Mouse (Mus musculus) E14TG2a.4 (cell line): ENCODE measurements around the gene Cfl2.
"Not testable (repeated sequence)": the region's sequence is repeated elsewhere in the genome, so short reads cannot be mapped to it uniquely, and the experiment has no call there.

Experiments used
- H3K27me3 ChIP-seq: 2 replicates; pipeline ENCODE4 v1.6.1; 2014; ENCODE audit warnings: low read length, control low read depth; ENCODE audit not compliant: insufficient read depth
- H3K36me3 ChIP-seq: 2 replicates; pipeline ENCODE4 v1.6.1; 2014; ENCODE audit warnings: low read length, control low read depth; ENCODE audit not compliant: insufficient read depth
- H3K4me1 ChIP-seq: replicated peaks from 2 replicates; pipeline ENCODE4 v1.6.1; 2014; ENCODE audit warnings: low read depth, low read length, control low read depth
- H3K4me3 ChIP-seq: replicated peaks from 2 replicates; pipeline ENCODE4 v1.5.1; 2014; ENCODE audit warnings: mild to moderate bottlenecking, low read length
- H3K9me3 ChIP-seq: 2 replicates; pipeline ENCODE4 v1.6.1; 2014; ENCODE audit warnings: low read length, control low read depth
- CTCF ChIP-seq: conservative IDR thresholded peaks from 2 replicates; pipeline ENCODE4 v1.5.1; 2014; ENCODE audit warnings: low read length
- NANOG ChIP-seq: IDR thresholded peaks from 2 replicates; pipeline ENCODE4 v1.6.1; 2014; ENCODE audit warnings: borderline replicate concordance, low read length, mixed read lengths
- POU5F1 ChIP-seq: IDR thresholded peaks from 2 replicates; pipeline ENCODE4 v1.6.1; 2014; ENCODE audit warnings: low read length, borderline replicate concordance

Cfl2 gene

DNA sequence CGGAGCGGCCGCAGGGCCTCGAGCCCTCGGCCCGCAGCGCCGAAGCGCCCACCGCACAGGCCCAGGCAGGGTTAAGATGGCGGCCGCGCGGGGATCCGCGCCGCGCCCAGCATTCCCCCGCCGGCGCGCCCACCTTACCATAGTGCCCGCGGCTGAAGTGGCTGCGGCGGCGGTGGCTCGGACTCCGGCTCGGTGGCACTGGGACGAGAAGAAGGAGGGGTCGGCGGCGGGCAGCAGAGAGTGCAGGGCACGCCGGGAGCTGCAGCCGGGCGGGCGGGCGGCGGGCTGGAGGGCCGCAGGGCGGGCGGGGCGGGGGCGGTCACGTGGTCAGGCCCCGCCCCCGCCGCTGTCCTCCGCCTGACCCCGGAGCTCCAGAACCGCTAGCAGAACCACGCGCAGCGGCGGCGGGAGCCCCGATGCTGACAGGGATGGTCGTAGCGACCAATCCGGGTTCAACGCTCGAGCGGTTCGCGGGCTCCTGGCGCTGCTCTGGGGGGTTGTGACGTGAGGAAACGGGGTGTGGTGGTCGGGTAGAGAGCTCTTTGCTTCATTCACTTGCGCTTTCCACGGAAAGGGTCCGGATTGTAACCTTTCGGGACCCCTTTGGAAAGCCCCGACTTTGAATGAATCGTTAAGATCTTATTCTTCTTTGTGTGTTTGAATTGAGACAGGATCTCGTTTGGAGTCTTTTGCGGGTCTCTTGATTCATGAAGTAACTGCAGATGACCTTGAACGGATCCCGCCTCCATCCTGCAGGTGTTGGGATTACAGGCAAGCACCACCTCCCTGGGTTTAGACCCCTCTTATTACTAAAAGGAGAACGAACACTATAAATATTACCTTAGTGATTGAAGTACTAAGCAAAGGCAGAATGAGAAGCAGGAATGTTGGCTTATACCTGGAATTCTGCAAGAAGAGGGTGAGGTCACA, at the start of gene Cfl2:
Cfl2 (minus strand) TSS at position 272 of the 930 bp plus-strand sequence.
- Histone ChIP-seq H3K36me3 (peaks cover 28% of the 10 kb centered on the region), H3K27me3 (no peaks in the 10 kb centered on the region), H3K9me3 (peaks cover 8% of the 10 kb centered on the region), H3K4me1 (peaks cover 22% of the 10 kb centered on the region), H3K4me3 (peak within 1 kb of the TSS; percentile 93)
- TF ChIP-seq NANOG (no peak), CTCF (no peak), POU5F1 (no peak)

DNA sequence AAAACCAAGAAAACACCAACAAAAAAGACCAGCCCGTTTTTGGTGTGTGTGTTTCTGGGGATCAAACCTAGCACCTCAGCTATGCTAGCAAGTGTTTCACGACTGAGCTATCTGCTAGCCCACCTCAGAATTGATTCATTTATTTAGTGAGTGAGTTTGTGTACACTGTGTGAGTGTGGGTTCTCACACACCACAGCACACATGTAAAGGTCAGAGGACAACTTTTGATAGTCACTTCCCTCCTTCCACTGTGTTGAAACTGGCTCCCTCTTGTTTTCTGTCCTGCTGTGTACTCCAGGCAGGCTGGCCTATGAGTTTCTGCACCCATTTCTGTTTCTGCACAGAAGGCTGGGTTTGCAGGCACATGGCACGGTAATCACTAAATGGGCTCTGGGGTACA, 47.7 kb upstream of the Cfl2 start:
- Histone ChIP-seq H3K27me3 (no peaks in the 10 kb centered on the region), H3K4me3 (no peak overlapping the region), H3K9me3 (no peaks in the 10 kb centered on the region), H3K4me1 (no peaks in the 10 kb centered on the region), H3K36me3 (peaks cover 84% of the 10 kb centered on the region)
- TF ChIP-seq CTCF = no peak
- no peak for TF ChIP-seq POU5F1
- TF ChIP-seq NANOG = no peak

DNA sequence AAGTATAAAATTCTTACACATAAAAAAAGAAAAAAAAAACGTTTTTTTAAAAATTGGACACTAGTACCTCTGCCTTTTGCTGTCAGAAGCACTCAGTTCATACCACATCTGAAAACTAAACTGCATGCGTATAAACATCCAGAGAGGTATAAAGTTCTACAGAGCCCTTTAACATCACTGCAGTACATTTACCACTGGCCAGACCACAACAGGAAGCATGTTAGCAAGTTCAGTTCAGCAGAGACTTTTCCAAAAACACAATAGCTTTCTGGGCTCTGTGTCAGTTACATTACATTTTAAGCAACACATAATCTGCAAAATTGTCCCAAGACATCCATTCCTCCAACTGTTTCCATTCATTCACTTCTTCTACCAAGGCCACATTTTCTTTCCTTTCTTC, 29.9 kb upstream of the Cfl2 start:
- Histone ChIP-seq H3K4me1 (peaks cover 13% of the 10 kb centered on the region), H3K36me3 (peaks cover 18% of the 10 kb centered on the region)
- not testable (repeated sequence) for H3K27me3 ChIP-seq, H3K4me3 ChIP-seq, H3K9me3 ChIP-seq

DNA sequence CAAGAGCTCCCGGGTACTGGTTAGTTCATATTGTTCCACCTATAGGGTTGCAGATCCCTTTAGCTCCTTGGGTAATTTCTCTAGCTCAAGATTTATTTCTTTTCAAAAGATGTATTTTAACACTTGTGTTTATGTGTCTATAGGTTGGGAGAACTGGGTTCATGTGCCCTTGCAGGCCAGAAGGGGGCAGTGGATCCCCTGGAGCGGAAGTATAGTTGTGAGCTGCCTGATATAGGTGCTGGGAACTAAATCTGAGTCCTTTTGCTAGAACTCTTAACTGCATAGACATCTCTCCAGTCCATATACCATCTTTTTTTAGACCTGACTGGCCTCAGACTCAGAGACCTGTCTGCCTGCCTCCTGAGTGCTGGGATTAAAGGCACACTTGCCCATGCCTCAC, 27.7 kb upstream of the Cfl2 start:
- Histone ChIP-seq H3K4me1 (peaks cover 13% of the 10 kb centered on the region), H3K36me3 (0 out of 2 replicates have a peak, but pooled peaks cover 4% of the 10 kb centered on the region), H3K4me3 (no peak overlapping the region), H3K9me3 (no peaks in the 10 kb centered on the region), H3K27me3 (no peaks in the 10 kb centered on the region)
- peak; percentile 41 for TF ChIP-seq CTCF
- TF ChIP-seq POU5F1 = no peak

GRCm38 (mm10) chr12:54887580-54888127, 25.0 kb upstream of the Cfl2 start:
- H3K4me3 ChIP-seq = no peak overlapping the region
- no peaks in the 10 kb centered on the region for H3K27me3 ChIP-seq
- TF ChIP-seq CTCF = no peak
- no peak for TF ChIP-seq NANOG
- no peak for TF ChIP-seq POU5F1
- no peaks in the 10 kb centered on the region for H3K36me3 ChIP-seq
- peaks cover 13% of the 10 kb centered on the region for H3K4me1 ChIP-seq
- H3K9me3 ChIP-seq = no peaks in the 10 kb centered on the region

DNA sequence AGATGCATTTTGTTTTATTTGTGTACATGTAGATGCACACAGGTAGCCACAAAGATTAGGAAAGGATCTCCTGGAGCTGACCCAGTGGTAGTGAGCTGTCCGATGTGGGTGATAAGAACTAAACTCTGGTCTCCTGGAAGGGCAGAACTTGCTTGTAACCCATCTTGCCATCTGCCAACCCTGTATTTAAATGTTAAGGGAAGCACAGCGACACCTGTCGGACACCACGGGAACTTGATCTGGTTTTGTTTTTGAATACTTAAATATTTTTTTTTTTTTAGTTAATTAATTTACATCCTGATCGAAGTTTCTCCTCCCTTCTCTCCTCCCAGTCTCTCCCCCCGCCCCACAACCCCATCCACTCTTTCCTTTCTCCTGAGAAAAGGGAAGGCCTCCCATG, 17.0 kb upstream of the Cfl2 start:
- no peaks in the 10 kb centered on the region for H3K36me3 ChIP-seq
- no peak overlapping the region for H3K4me3 ChIP-seq
- no peaks in the 10 kb centered on the region for H3K27me3 ChIP-seq
- TF ChIP-seq POU5F1 (no peak), CTCF (peak; percentile 96), NANOG (no peak)
- no peaks in the 10 kb centered on the region for H3K9me3 ChIP-seq
- no peaks in the 10 kb centered on the region for H3K4me1 ChIP-seq

DNA sequence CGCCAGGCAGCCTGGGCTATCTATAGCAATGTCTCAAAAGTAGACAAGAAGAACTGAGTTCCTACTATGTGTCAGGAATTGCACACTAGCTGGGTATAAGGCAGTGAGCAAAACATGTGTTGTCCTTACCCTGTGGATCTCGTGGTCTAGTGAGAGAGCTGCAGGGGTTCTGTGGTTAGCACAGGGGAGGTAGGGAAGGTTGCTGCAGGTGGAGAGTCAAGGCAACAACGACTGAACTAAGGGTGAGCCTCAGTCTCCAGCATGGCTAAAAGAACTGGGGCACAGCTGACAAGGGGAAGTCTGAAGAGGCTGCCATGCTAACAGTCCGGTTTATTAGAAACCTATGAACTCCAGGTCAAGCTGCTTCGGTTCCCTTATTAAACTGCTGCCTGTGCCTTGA, 16.5 kb upstream of the Cfl2 start:
- Histone ChIP-seq H3K27me3 (no peaks in the 10 kb centered on the region), H3K4me1 (no peaks in the 10 kb centered on the region), H3K36me3 (no peaks in the 10 kb centered on the region), H3K4me3 (no peak overlapping the region), H3K9me3 (no peaks in the 10 kb centered on the region)
- TF ChIP-seq CTCF (no peak), NANOG (no peak), POU5F1 (no peak)

DNA sequence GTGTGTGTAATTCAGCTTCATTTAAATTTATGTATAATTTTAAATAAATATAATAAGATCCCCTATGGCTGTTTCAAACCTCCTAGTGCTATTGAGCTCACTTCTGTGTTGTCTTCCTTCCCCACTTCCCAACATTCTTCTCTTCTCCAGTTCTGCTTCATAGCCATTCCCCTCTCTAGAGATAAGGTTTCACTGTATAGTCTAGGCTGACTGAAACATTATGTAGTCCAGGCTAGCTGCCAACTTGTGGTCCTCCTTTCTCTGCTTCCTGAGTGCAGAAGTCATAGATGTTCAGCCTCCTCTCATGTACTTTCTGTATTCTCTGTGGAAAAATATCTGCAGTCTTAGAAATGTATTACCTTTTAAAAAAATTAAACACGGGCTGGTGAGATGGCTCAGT, 15.2 kb upstream of the Cfl2 start:
- H3K27me3 ChIP-seq = no peaks in the 10 kb centered on the region
- no peaks in the 10 kb centered on the region for H3K4me1 ChIP-seq
- no peak overlapping the region for H3K4me3 ChIP-seq
- H3K9me3 ChIP-seq = peaks cover 7% of the 10 kb centered on the region
- no peaks in the 10 kb centered on the region for H3K36me3 ChIP-seq
- no peak for TF ChIP-seq NANOG
- TF ChIP-seq CTCF = no peak
- TF ChIP-seq POU5F1 = no peak

GRCm38 (mm10) chr12:54876879-54877278, 14.2 kb upstream of the Cfl2 start:
- no peak for TF ChIP-seq NANOG
- no peak for TF ChIP-seq CTCF
- no peak for TF ChIP-seq POU5F1
- Histone ChIP-seq H3K9me3 (peaks cover 17% of the 10 kb centered on the region), H3K27me3 (no peaks in the 10 kb centered on the region), H3K4me3 (no peak overlapping the region), H3K4me1 (no peaks in the 10 kb centered on the region), H3K36me3 (no peaks in the 10 kb centered on the region)
